Mouse (Mus musculus) midbrain, postnatal 0 days (tissue): ENCODE results near the gene Sirt2. TPM values are rescaled to one million over a fixed set of nuclear protein-coding genes. Genes with fewer than 3 reads are reported as not detected.

ENCODE experiments used
- ATAC-seq: fragments of 200-750 bp; cut with Nextera tagmentation; 2 replicates; pipeline ENCODE4 v1.8.0; 2017; ENCODE audit warnings: moderate number of reproducible peaks, mild to moderate bottlenecking, moderate TSS enrichment, moderate library complexity; ENCODE audit not compliant: low FRiP score
- DNase-seq: peaks from one replicate; pipeline ENCODE4 v3.0.0-alpha.2; 2015; ENCODE audit warnings: low spot score
- H3K27ac ChIP-seq: fragments of 300-500 bp; sonication (generic); 2 replicates; pipeline ENCODE4 v1.5.1; 2014; ENCODE audit warnings: low read depth, mild to moderate bottlenecking, low read length, mixed read lengths
- H3K27me3 ChIP-seq: fragments of 300-500 bp; sonication (generic); 2 replicates; pipeline ENCODE4 v1.6.1; 2014; ENCODE audit warnings: low read length, control low read depth, mixed read lengths; ENCODE audit not compliant: insufficient read depth
- H3K36me3 ChIP-seq: fragments of 300-500 bp; sonication (generic); 2 replicates; pipeline ENCODE4 v1.6.1; 2014; ENCODE audit warnings: low read length, control low read depth, mixed read lengths; ENCODE audit not compliant: insufficient read depth
- H3K4me1 ChIP-seq: fragments of 300-500 bp; sonication (generic); 2 replicates; pipeline ENCODE4 v1.6.1; 2014; ENCODE audit warnings: mild to moderate bottlenecking, control low read depth, antibody characterized with exemption, low read length, mixed read lengths; ENCODE audit not compliant: insufficient read depth
- H3K4me2 ChIP-seq: fragments of 300-500 bp; sonication (generic); 2 replicates; pipeline ENCODE4 v1.6.1; 2014; ENCODE audit warnings: low read depth, mild to moderate bottlenecking, low read length, mixed read lengths; ENCODE audit not compliant: poor library complexity, severe bottlenecking
- H3K4me3 ChIP-seq: fragments of 300-500 bp; sonication (generic); 2 replicates; pipeline ENCODE4 v1.5.1; 2014; ENCODE audit warnings: low read depth, mild to moderate bottlenecking, low read length, moderate library complexity
- H3K9ac ChIP-seq: fragments of 300-500 bp; sonication (generic); replicated peaks from 2 replicates; pipeline ENCODE4 v1.6.1; 2014; ENCODE audit warnings: mild to moderate bottlenecking, low read length, moderate library complexity, mixed read lengths; ENCODE audit not compliant: poor library complexity, severe bottlenecking
- H3K9me3 ChIP-seq: fragments of 300-500 bp; sonication (generic); 2 replicates; pipeline ENCODE4 v1.6.1; 2016; ENCODE audit warnings: low read length, control low read depth
- CTCF ChIP-seq: IDR thresholded peaks from 2 replicates; pipeline ENCODE4 v1.5.1; 2016; ENCODE audit warnings: antibody characterized with exemption, mild to moderate bottlenecking
- WGBS: fragments of 180-500 bp; shearing (Covaris S2); extraction: QIAGEN DNeasy Blood & Tissue Kit; methylation state at CpG from one replicate; pipeline ENCODE4 v1.1.7; 2014; 5-methylcytosine and 5-hydroxymethylcytosine counted together
- polyA plus RNA-seq: library from polyadenylated mRNA; unstranded; fragments of >200 nt; fragmentation: Nextera tagmentation; extraction: Ambion mirVana; gene quantifications from 2 replicates; pipeline ENCODE4 v1.2.1, GENCODE M21; 2015
- total RNA-seq: library from RNA; depleted of rRNA; stranded (reverse); fragments of >200 nt; gene quantifications from 2 replicates; pipeline ENCODE4 v1.2.3, GENCODE M21; 2014

Gene Sirt2
- total and polyA plus RNA-seq, 2 experiments from 2014 or later = 85.9 to 111 TPM

- H3K9ac ChIP-seq = no peak overlapping the region
- H3K4me3 ChIP-seq = no peak overlapping the region
- no peak for DNase-seq
- no peaks in the 10 kb centered on the region for H3K9me3 ChIP-seq
- no peak for ATAC-seq
- H3K27me3 ChIP-seq = no peaks in the 10 kb centered on the region
- peaks cover 17% of the 10 kb centered on the region; the same call in 1 of the 2 replicates for H3K4me1 ChIP-seq
- WGBS = 92% methylated on average over 9 of the region's 9 CpGs
- H3K36me3 ChIP-seq = 0 out of 2 replicates have a peak, but pooled peaks cover 5% of the 10 kb centered on the region
- no peak overlapping the region for H3K27ac ChIP-seq
- no peak overlapping the region for H3K4me2 ChIP-seq
- TF ChIP-seq CTCF = no peak
Measured at GRCm38 (mm10) chr7:28769414-28769958, 3.0 kb downstream of the Sirt2 start.

DNA sequence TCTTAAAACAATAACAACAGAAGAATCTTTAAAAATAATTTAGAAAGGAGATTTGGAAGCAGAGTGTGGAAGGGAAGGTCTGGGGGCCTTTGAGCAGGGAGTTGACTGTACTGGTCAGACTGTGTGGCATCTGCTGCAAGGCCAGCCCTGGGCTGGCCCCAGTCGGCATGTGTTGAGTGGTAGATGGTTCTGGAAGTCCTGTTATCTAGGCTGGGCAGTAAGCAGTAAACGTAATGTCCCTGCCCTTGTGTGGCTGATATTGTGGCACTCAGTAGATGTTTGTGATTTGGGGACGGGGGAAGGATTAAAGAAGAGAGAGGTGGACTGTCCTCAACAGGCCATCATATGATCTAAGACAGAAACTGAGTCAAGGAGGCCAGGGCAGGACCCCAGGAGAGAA, 3.8 kb downstream of the Sirt2 start:
- Histone ChIP-seq H3K36me3 (0 out of 2 replicates have a peak, but pooled peaks cover 5% of the 10 kb centered on the region), H3K4me2 (no peak overlapping the region), H3K4me1 (peaks cover 10% of the 10 kb centered on the region; the same call in 1 of the 2 replicates), H3K27ac (no peak overlapping the region), H3K27me3 (no peaks in the 10 kb centered on the region), H3K9ac (no peak overlapping the region), H3K9me3 (no peaks in the 10 kb centered on the region), H3K4me3 (no peak overlapping the region)
- 89% methylated on average over 3 of the region's 3 CpGs for WGBS
- DNase-seq (no peak), ATAC-seq (no peak)
- TF ChIP-seq CTCF = no peak

- TF ChIP-seq CTCF = no peak
- Histone ChIP-seq H3K9ac (no peak overlapping the region), H3K4me2 (no peak overlapping the region), H3K36me3 (peaks cover 5% of the 10 kb centered on the region), H3K4me3 (no peak overlapping the region), H3K27ac (no peak overlapping the region), H3K9me3 (no peaks in the 10 kb centered on the region), H3K4me1 (peaks cover 7% of the 10 kb centered on the region; the same call in 1 of the 2 replicates), H3K27me3 (no peaks in the 10 kb centered on the region)
- DNase-seq (no peak), ATAC-seq (no peak)
- 90% methylated on average over 11 of the region's 11 CpGs for WGBS
Measured at GRCm38 (mm10) chr7:28771867-28772266, 5.3 kb downstream of the Sirt2 start.

DNA sequence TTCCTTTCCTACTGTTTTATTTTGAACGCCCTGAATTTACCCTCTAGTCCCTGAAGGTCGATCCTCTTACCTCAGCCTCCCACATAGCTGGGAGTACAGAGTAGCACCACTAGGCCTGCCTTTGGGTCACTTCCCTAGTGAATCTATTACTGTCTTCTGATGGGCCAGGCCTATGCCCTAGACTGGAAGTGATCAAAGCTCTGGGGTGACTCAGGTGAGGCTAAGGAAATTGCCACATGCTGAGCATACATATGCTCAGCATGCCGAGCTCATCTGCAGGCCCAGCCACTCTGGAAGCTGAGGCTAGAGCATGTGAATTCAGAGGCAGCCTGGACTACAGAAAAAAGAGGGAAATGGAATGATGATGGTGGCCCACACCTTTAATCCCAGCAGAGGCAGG, 6.6 kb downstream of the Sirt2 start:
- H3K9me3 ChIP-seq = no peaks in the 10 kb centered on the region
- no peak for DNase-seq
- H3K36me3 ChIP-seq = peaks cover 9% of the 10 kb centered on the region
- no peak overlapping the region for H3K4me2 ChIP-seq
- no peaks in the 10 kb centered on the region for H3K4me1 ChIP-seq
- H3K27ac ChIP-seq = no peak overlapping the region
- no peak for TF ChIP-seq CTCF
- H3K9ac ChIP-seq = no peak overlapping the region
- no peak for ATAC-seq
- WGBS = 76% methylated on average over 3 of the region's 3 CpGs
- H3K4me3 ChIP-seq = no peak overlapping the region
- no peaks in the 10 kb centered on the region for H3K27me3 ChIP-seq

DNA sequence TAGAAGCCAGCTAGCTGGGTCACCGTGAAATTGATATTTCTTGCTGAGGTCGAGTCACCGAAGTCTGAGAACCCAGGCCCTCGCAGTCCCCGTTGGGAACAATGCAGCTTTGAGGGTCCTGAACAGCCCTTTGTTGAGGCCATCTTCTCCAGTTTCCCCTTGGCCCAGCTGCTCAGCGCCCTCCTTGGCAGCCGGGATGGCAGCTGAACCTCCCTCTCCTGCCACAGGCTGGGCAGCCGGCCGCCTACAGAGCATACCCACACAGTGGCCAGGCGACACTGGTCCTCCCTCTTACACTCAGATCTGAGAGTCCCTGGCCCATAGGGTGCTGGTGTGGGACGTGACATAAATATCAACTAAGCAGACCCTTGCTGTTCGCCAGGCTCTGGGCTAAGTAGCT, 7.6 kb downstream of the Sirt2 start:
- Histone ChIP-seq H3K9ac (no peak overlapping the region), H3K4me1 (no peaks in the 10 kb centered on the region), H3K27me3 (no peaks in the 10 kb centered on the region), H3K36me3 (peaks cover 9% of the 10 kb centered on the region), H3K9me3 (no peaks in the 10 kb centered on the region), H3K27ac (no peak overlapping the region), H3K4me2 (no peak overlapping the region), H3K4me3 (no peak overlapping the region)
- DNase-seq = peak; percentile 73
- no peak for TF ChIP-seq CTCF
- peak; percentile 68 for ATAC-seq
- WGBS = 40% methylated on average over 12 of the region's 12 CpGs

DNA sequence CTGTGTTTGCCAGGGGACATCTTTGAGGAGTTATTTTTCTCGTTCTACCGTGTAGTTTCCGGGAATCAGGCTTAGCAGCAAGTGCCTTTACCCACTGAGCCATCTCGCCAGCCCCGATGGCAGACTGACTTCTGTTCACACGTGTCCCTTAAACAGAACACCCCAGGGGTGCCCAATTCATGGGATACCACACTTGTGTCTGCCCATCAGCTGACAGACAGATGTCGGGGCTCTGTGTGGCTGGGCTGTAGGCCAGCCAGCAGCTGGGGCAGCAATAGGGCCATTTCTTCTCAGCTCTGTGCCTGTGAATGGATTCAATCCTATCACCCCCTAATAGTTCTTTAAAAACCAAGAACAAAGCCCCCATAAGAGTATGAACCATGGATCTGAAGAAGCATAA, 8.6 kb downstream of the Sirt2 start:
- no peak overlapping the region for H3K4me3 ChIP-seq
- H3K4me2 ChIP-seq = no peak overlapping the region
- WGBS = 78% methylated on average over 7 of the region's 7 CpGs
- DNase-seq = peak; percentile 39
- no peak for ATAC-seq
- no peak overlapping the region for H3K27ac ChIP-seq
- no peaks in the 10 kb centered on the region for H3K4me1 ChIP-seq
- TF ChIP-seq CTCF = no peak
- no peaks in the 10 kb centered on the region for H3K27me3 ChIP-seq
- H3K9ac ChIP-seq = no peak overlapping the region
- H3K9me3 ChIP-seq = no peaks in the 10 kb centered on the region
- H3K36me3 ChIP-seq = peaks cover 9% of the 10 kb centered on the region
